Mouse (Mus musculus): ENCODE data around the gene Crk. TPM values are rescaled to one million over a fixed set of nuclear protein-coding genes. Genes with fewer than 3 reads are reported as not detected.
A peak's percentile ranks its signal among the peaks of the same experiment; 100 is the strongest.

Gene Crk
- total and polyA plus RNA-seq, 2 experiments = 47.7 to 50.5 TPM

GRCm38 (mm10) chr11:75650311-75650710 is 28.7 kb upstream of the Crk start, which contains the start of gene Myo1c:
Gene Myo1c (plus strand): TSS chr11:75650504.
- Histone ChIP-seq H3K27ac (replicated peaks; ENCODE audit: insufficient read depth, low read depth, low read length) (peak within 1 kb of the TSS; percentile 74), H3K4me1 (ENCODE audit: control insufficient read depth, insufficient read depth, low read length) (peaks cover 26% of the 10 kb centered on the region), H3K4me3 (ENCODE audit: insufficient read depth, low read depth, low read length) (peak within 1 kb of the TSS; percentile 81), H3K36me3 (ENCODE audit: control insufficient read depth, insufficient read depth, low read length) (peaks cover 2% of the 10 kb centered on the region; the same call in 1 of the 2 replicates), H3K27me3 (ENCODE audit: control insufficient read depth, insufficient read depth, low read length) (no peaks in the 10 kb centered on the region), H3K79me2 (ENCODE audit: control insufficient read depth, insufficient read depth, low read length) (no peaks in the 10 kb centered on the region), H3K9ac (ENCODE audit: low read depth, low read length) (peak within 1 kb of the TSS; percentile 81)
- 77% methylated on average over 7 of the region's 7 CpGs for WGBS
- no peak for DNase-seq (ENCODE audit: extremely low read depth, low read depth, low spot score)
- 0 out of 2 replicates have a peak, but pooled peaks have one; percentile 36 for TF ChIP-seq POLR2A (IDR thresholded peaks at IDR 0.05; ENCODE audit: extremely low read depth, insufficient read depth, low read length)
- no peak for TF ChIP-seq CTCF (IDR thresholded peaks at IDR 0.05; ENCODE audit: low read depth, low read length)

- peak overlapping the region; percentile 81 for H3K9ac ChIP-seq (ENCODE audit: low read depth, low read length)
- peaks cover 26% of the 10 kb centered on the region for H3K4me1 ChIP-seq (ENCODE audit: control insufficient read depth, insufficient read depth, low read length)
- H3K27me3 ChIP-seq (ENCODE audit: control insufficient read depth, insufficient read depth, low read length) = no peaks in the 10 kb centered on the region
- TF ChIP-seq CTCF (IDR thresholded peaks at IDR 0.05; ENCODE audit: low read depth, low read length) (no peak), POLR2A (IDR thresholded peaks at IDR 0.05; ENCODE audit: extremely low read depth, insufficient read depth, low read length) (no peak)
- H3K27ac ChIP-seq (replicated peaks; ENCODE audit: insufficient read depth, low read depth, low read length) = peak overlapping the region; percentile 74
- peak overlapping the region; percentile 81 for H3K4me3 ChIP-seq (ENCODE audit: insufficient read depth, low read depth, low read length)
- DNase-seq (ENCODE audit: extremely low read depth, low read depth, low spot score) = no peak
- 47% methylated on average over 13 of the region's 13 CpGs for WGBS
- H3K36me3 ChIP-seq (ENCODE audit: control insufficient read depth, insufficient read depth, low read length) = no peaks in the 10 kb centered on the region
- peaks cover under 1% of the 10 kb centered on the region for H3K79me2 ChIP-seq (ENCODE audit: control insufficient read depth, insufficient read depth, low read length)
Measured at GRCm38 (mm10) chr11:75650958-75651425, 28.1 kb upstream of the Crk start.

GRCm38 (mm10) chr11:75651426-75652221 is 27.4 kb upstream of the Crk start:
- no peaks in the 10 kb centered on the region for H3K27me3 ChIP-seq (ENCODE audit: control insufficient read depth, insufficient read depth, low read length)

GRCm38 (mm10) chr11:75652222-75652941 is 26.7 kb upstream of the Crk start:
- no peak for TF ChIP-seq CTCF (IDR thresholded peaks at IDR 0.05; ENCODE audit: low read depth, low read length)
- TF ChIP-seq POLR2A (IDR thresholded peaks at IDR 0.05; ENCODE audit: extremely low read depth, insufficient read depth, low read length) = no peak
- H3K27me3 ChIP-seq (ENCODE audit: control insufficient read depth, insufficient read depth, low read length) = no peaks in the 10 kb centered on the region
- WGBS = 43% methylated on average over 20 of the region's 20 CpGs
- peak overlapping the region; percentile 81 for H3K4me3 ChIP-seq (ENCODE audit: insufficient read depth, low read depth, low read length)
- DNase-seq (ENCODE audit: extremely low read depth, low read depth, low spot score) = no peak
- H3K9ac ChIP-seq (ENCODE audit: low read depth, low read length) = peak overlapping the region; percentile 81; the same call in 1 of the 2 replicates
- H3K36me3 ChIP-seq (ENCODE audit: control insufficient read depth, insufficient read depth, low read length) = no peaks in the 10 kb centered on the region
- H3K79me2 ChIP-seq (ENCODE audit: control insufficient read depth, insufficient read depth, low read length) = peaks cover 9% of the 10 kb centered on the region
- peak overlapping the region; percentile 1; the same call in 1 of the 2 replicates for H3K27ac ChIP-seq (replicated peaks; ENCODE audit: insufficient read depth, low read depth, low read length)
- peaks cover 29% of the 10 kb centered on the region for H3K4me1 ChIP-seq (ENCODE audit: control insufficient read depth, insufficient read depth, low read length)

More at GRCm38 (mm10) chr11:75651426-75652221, 27.4 kb upstream of the Crk start:
- peak overlapping the region; percentile 74 for H3K27ac ChIP-seq (replicated peaks; ENCODE audit: insufficient read depth, low read depth, low read length)
- H3K79me2 ChIP-seq (ENCODE audit: control insufficient read depth, insufficient read depth, low read length) = peaks cover 6% of the 10 kb centered on the region
- H3K4me3 ChIP-seq (ENCODE audit: insufficient read depth, low read depth, low read length) = peak overlapping the region; percentile 81
- whole genome bisulfite sequencing = under 1% methylated on average over 53 of the region's 54 CpGs
- peak; percentile 46 for DNase-seq (ENCODE audit: extremely low read depth, low read depth, low spot score)
- H3K36me3 ChIP-seq (ENCODE audit: control insufficient read depth, insufficient read depth, low read length) = no peaks in the 10 kb centered on the region
- peak overlapping the region; percentile 81 for H3K9ac ChIP-seq (ENCODE audit: low read depth, low read length)
- H3K4me1 ChIP-seq (ENCODE audit: control insufficient read depth, insufficient read depth, low read length) = peaks cover 29% of the 10 kb centered on the region
- TF ChIP-seq CTCF (IDR thresholded peaks at IDR 0.05; ENCODE audit: low read depth, low read length) (no peak), POLR2A (IDR thresholded peaks at IDR 0.05; ENCODE audit: extremely low read depth, insufficient read depth, low read length) (0 out of 2 replicates have a peak, but pooled peaks have one; percentile 30)

- TF ChIP-seq CTCF (IDR thresholded peaks at IDR 0.05; ENCODE audit: low read depth, low read length) (peak; percentile 35; the same call in 1 of the 2 replicates), POLR2A (IDR thresholded peaks at IDR 0.05; ENCODE audit: extremely low read depth, insufficient read depth, low read length) (no peak)
- H3K36me3 ChIP-seq (ENCODE audit: control insufficient read depth, insufficient read depth, low read length) = no peaks in the 10 kb centered on the region
- H3K4me1 ChIP-seq (ENCODE audit: control insufficient read depth, insufficient read depth, low read length) = peaks cover 29% of the 10 kb centered on the region
- H3K9ac ChIP-seq (ENCODE audit: low read depth, low read length) = peak overlapping the region; percentile 68
- H3K27ac ChIP-seq (replicated peaks; ENCODE audit: insufficient read depth, low read depth, low read length) = peak overlapping the region; percentile 63
- peaks cover 9% of the 10 kb centered on the region for H3K79me2 ChIP-seq (ENCODE audit: control insufficient read depth, insufficient read depth, low read length)
- H3K4me3 ChIP-seq (ENCODE audit: insufficient read depth, low read depth, low read length) = peak overlapping the region; percentile 75
- peak; percentile 75 for DNase-seq (ENCODE audit: extremely low read depth, low read depth, low spot score)
- WGBS = 37% methylated on average over 14 of the region's 14 CpGs
- H3K27me3 ChIP-seq (ENCODE audit: control insufficient read depth, insufficient read depth, low read length) = no peaks in the 10 kb centered on the region
Measured at GRCm38 (mm10) chr11:75652942-75653684, 25.9 kb upstream of the Crk start.
